Mouse (Mus musculus) heart, postnatal 0 days (tissue): Measurements from ENCODE around the gene Pdxdc1. TPM values are rescaled to one million over a fixed set of nuclear protein-coding genes. Genes with fewer than 3 reads are reported as not detected.
"Not testable (repeated sequence)": the region's sequence is repeated elsewhere in the genome, so short reads cannot be mapped to it uniquely, and the experiment has no call there.

Source experiments
- ATAC-seq: fragments of 200-750 bp; cut with Nextera tagmentation; 2 replicates; pipeline ENCODE4 v1.8.0; 2017; ENCODE audit warnings: low read depth, moderate number of reproducible peaks, moderate library complexity; ENCODE audit not compliant: insufficient read depth
- DNase-seq: peaks from one replicate; pipeline ENCODE4 v3.0.0-alpha.2; 2016; ENCODE audit warnings: low spot score
- H3K27ac ChIP-seq: fragments of 300-500 bp; sonication (generic); 2 replicates; pipeline ENCODE4 v1.5.1; 2014; ENCODE audit warnings: low read depth, mild to moderate bottlenecking
- H3K27me3 ChIP-seq: fragments of 300-500 bp; sonication (generic); 2 replicates; pipeline ENCODE4 v1.6.1; 2014; ENCODE audit warnings: low read length, mixed read lengths; ENCODE audit not compliant: control insufficient read depth, insufficient read depth
- H3K36me3 ChIP-seq: fragments of 300-500 bp; sonication (generic); replicated peaks from 2 replicates; pipeline ENCODE4 v1.6.1; 2014; ENCODE audit warnings: low read length, mixed read lengths; ENCODE audit not compliant: control insufficient read depth, insufficient read depth
- H3K4me1 ChIP-seq: fragments of 300-500 bp; sonication (generic); 2 replicates; pipeline ENCODE4 v1.6.1; 2014; ENCODE audit warnings: antibody characterized with exemption; ENCODE audit not compliant: control insufficient read depth, insufficient read depth
- H3K4me2 ChIP-seq: fragments of 300-500 bp; sonication (generic); 2 replicates; pipeline ENCODE4 v1.6.1; 2014; ENCODE audit warnings: low read depth, mild to moderate bottlenecking, low read length, moderate library complexity
- H3K4me3 ChIP-seq: fragments of 300-500 bp; sonication (generic); 2 replicates; pipeline ENCODE4 v1.5.1; 2014; ENCODE audit warnings: low read depth, low read length
- H3K9ac ChIP-seq: fragments of 300-500 bp; sonication (generic); replicated peaks from 2 replicates; pipeline ENCODE4 v1.6.1; 2014; ENCODE audit warnings: low read depth, low read length, mixed read lengths
- H3K9me3 ChIP-seq: fragments of 300-500 bp; sonication (generic); replicated peaks from 2 replicates; pipeline ENCODE4 v1.6.1; 2016; ENCODE audit warnings: low read length; ENCODE audit not compliant: control insufficient read depth
- CTCF ChIP-seq: IDR thresholded peaks from 2 replicates; pipeline ENCODE4 v1.5.1; 2016; ENCODE audit warnings: antibody characterized with exemption, control low read depth, low read depth
- EP300 ChIP-seq: IDR thresholded peaks from 2 replicates; pipeline ENCODE4 v1.6.1; 2016; ENCODE audit warnings: antibody characterized with exemption, low read depth
- WGBS: fragments of 180-500 bp; shearing (Covaris S2); extraction: QIAGEN DNeasy Blood & Tissue Kit; methylation state at CpG from one replicate; pipeline ENCODE4 v1.1.7; 2014; 5-methylcytosine and 5-hydroxymethylcytosine counted together
- polyA plus RNA-seq: library from polyadenylated mRNA; unstranded; fragments of >200 nt; fragmentation: Nextera tagmentation; extraction: Ambion mirVana; gene quantifications from 2 replicates; pipeline ENCODE4 v1.2.1, GENCODE M21; 2015
- total RNA-seq: library from RNA; depleted of rRNA; stranded (reverse); fragments of >200 nt; gene quantifications from 2 replicates; pipeline ENCODE4 v1.2.3, GENCODE M21; 2014; ENCODE audit warnings: low replicate concordance

Gene Pdxdc1
- total and polyA plus RNA-seq, 2 experiments from 2014 or later = 49.9 to 75.6 TPM

GRCm38 (mm10) chr16:13883094-13883774 lies 19.7 kb downstream of the Pdxdc1 start:
- ATAC-seq (no peak), DNase-seq (no peak)
- Histone ChIP-seq H3K4me1 (no peaks in the 10 kb centered on the region), H3K4me3 (no peak overlapping the region), H3K9ac (no peak overlapping the region), H3K27ac (peak overlapping the region; percentile 24; the same call in 1 of the 2 replicates), H3K4me2 (no peak overlapping the region), H3K27me3 (no peaks in the 10 kb centered on the region), H3K36me3 (peaks cover 7% of the 10 kb centered on the region), H3K9me3 (no peaks in the 10 kb centered on the region)
- WGBS = 63% methylated on average over 3 of the region's 3 CpGs
- no peak for TF ChIP-seq EP300
- no peak for TF ChIP-seq CTCF

GRCm38 (mm10) chr16:13875483-13875882 lies 27.4 kb downstream of the Pdxdc1 start:
- DNase-seq = peak; percentile 45
- no peak overlapping the region for H3K9ac ChIP-seq
- TF ChIP-seq CTCF = no peak
- no peak for TF ChIP-seq EP300
- peaks cover 42% of the 10 kb centered on the region for H3K36me3 ChIP-seq
- no peaks in the 10 kb centered on the region for H3K27me3 ChIP-seq
- no peak for ATAC-seq
- no peaks in the 10 kb centered on the region; the same call in 1 of the 2 replicates for H3K4me1 ChIP-seq
- no peak overlapping the region for H3K4me2 ChIP-seq
- 58% methylated on average over 4 of the region's 4 CpGs for WGBS
- H3K9me3 ChIP-seq = no peaks in the 10 kb centered on the region
- no peak overlapping the region for H3K4me3 ChIP-seq
- peak overlapping the region; percentile 53 for H3K27ac ChIP-seq

GRCm38 (mm10) chr16:13867910-13868514 lies 34.9 kb downstream of the Pdxdc1 start:
- Histone ChIP-seq H3K9ac (peak overlapping the region; percentile 46), H3K4me3 (peak overlapping the region; percentile 41), H3K27me3 (no peaks in the 10 kb centered on the region), H3K36me3 (peaks cover 36% of the 10 kb centered on the region), H3K4me1 (no peaks in the 10 kb centered on the region), H3K9me3 (no peaks in the 10 kb centered on the region), H3K4me2 (peak overlapping the region; percentile 66), H3K27ac (0 out of 2 replicates have a peak overlapping the region, but pooled peaks have one; percentile 7)
- peak; percentile 75 for ATAC-seq
- no peak for TF ChIP-seq CTCF
- 27% methylated on average over 42 of the region's 42 CpGs for WGBS
- peak; percentile 18 for DNase-seq

GRCm38 (mm10) chr16:13867406-13867805 lies 35.5 kb downstream of the Pdxdc1 start:
- not testable (repeated sequence) for DNase-seq, H3K9ac ChIP-seq, H3K4me1 ChIP-seq, H3K9me3 ChIP-seq, ATAC-seq, H3K27ac ChIP-seq, H3K27me3 ChIP-seq
- peaks cover 40% of the 10 kb centered on the region for H3K36me3 ChIP-seq
- peak overlapping the region; percentile 66; the same call in 1 of the 2 replicates for H3K4me2 ChIP-seq
- 48% methylated on average over 5 of the region's 5 CpGs for WGBS
- peak overlapping the region; percentile 41; the same call in 1 of the 2 replicates for H3K4me3 ChIP-seq

- H3K27me3 ChIP-seq = no peaks in the 10 kb centered on the region
- TF ChIP-seq CTCF (no peak), EP300 (no peak)
- no peak overlapping the region for H3K4me2 ChIP-seq
- peaks cover 33% of the 10 kb centered on the region for H3K36me3 ChIP-seq
- H3K4me3 ChIP-seq = no peak overlapping the region
- no peaks in the 10 kb centered on the region for H3K4me1 ChIP-seq
- H3K9me3 ChIP-seq = no peaks in the 10 kb centered on the region
- 68% methylated on average over 5 of the region's 5 CpGs for WGBS
- ATAC-seq = no peak
- H3K27ac ChIP-seq = no peak overlapping the region
- H3K9ac ChIP-seq = no peak overlapping the region
- DNase-seq = no peak
Measured at GRCm38 (mm10) chr16:13866616-13867015, 36.3 kb downstream of the Pdxdc1 start.

GRCm38 (mm10) chr16:13866076-13866475 lies 36.9 kb downstream of the Pdxdc1 start:
- WGBS = 75% methylated on average over 4 of the region's 4 CpGs
- Histone ChIP-seq H3K4me2 (no peak overlapping the region), H3K9ac (no peak overlapping the region), H3K9me3 (no peaks in the 10 kb centered on the region), H3K4me3 (no peak overlapping the region), H3K27me3 (no peaks in the 10 kb centered on the region), H3K36me3 (peaks cover 32% of the 10 kb centered on the region), H3K27ac (no peak overlapping the region), H3K4me1 (no peaks in the 10 kb centered on the region)
- TF ChIP-seq CTCF (no peak), EP300 (no peak)
- DNase-seq = no peak
- no peak for ATAC-seq
